ENCODE assay signal across 23 mouse cellular contexts in genomic region chr12:97402412-97403396, GRCm38 (mm10).
DNase-seq lines count a peak whose midpoint lies in the region; ATAC-seq and TF ChIP-seq lines count a peak whose summit lies in the region.
"Had no signal": no experiment of that assay in that cellular context is flagged by ENCODE, and none has a peak within 500 bp of the region (broad histone marks: within the 10 kb centered on the region; RNA-seq: fewer than 3 reads in every experiment).

No protein-coding gene starts in this region.

- intact Hi-C loops in heart, adult 2 months (cut with DNase I): no loop called here

- no peak for TF ChIP-seq EP300 in heart, adult 2 months (IDR thresholded peaks at IDR 0.05; ENCODE audit: insufficient read depth, low read depth, low read length)

- no peaks in the 10 kb centered on the region for H3K36me3 ChIP-seq in kidney, postnatal 0 days (ENCODE audit: insufficient read depth, low read length)
- no peaks in the 10 kb centered on the region for H3K36me3 ChIP-seq in neural tube, embryonic 14.5 days (ENCODE audit: control insufficient read depth, insufficient read depth, low read length)
- H3K36me3 ChIP-seq in forebrain, embryonic 13.5 days (ENCODE audit: poor library complexity, severe bottlenecking): no peaks in the 10 kb centered on the region
- H3K36me3 ChIP-seq in heart, adult 2 months (ENCODE audit: control insufficient read depth, insufficient read depth, low read length): no peaks in the 10 kb centered on the region
- H3K36me3 ChIP-seq: embryonic facial prominence, embryonic 10.5 days; limb, embryonic 15.5 days; lung, embryonic 15.5 days had no signal

- H3K27ac ChIP-seq in kidney, postnatal 0 days: no peak overlapping the region
- no peak overlapping the region for H3K27ac ChIP-seq in neural tube, embryonic 14.5 days (ENCODE audit: low read depth, low read length)
- H3K27ac ChIP-seq in forebrain, embryonic 13.5 days: no peak overlapping the region
- no peak overlapping the region for H3K27ac ChIP-seq in heart, adult 2 months
- H3K27ac ChIP-seq: embryonic facial prominence, embryonic 10.5 days; left cerebral cortex, adult 2 months; limb, embryonic 15.5 days; liver, embryonic 14.5 days; lung, embryonic 15.5 days had no signal

- H3K4me1 ChIP-seq in kidney, postnatal 0 days (replicated peaks; ENCODE audit: insufficient read depth, low read length): no peaks in the 10 kb centered on the region
- H3K4me1 ChIP-seq in neural tube, embryonic 14.5 days (ENCODE audit: control insufficient read depth, insufficient read depth, low read length): no peaks in the 10 kb centered on the region
- peaks cover 21% of the 10 kb centered on the region for H3K4me1 ChIP-seq in forebrain, embryonic 13.5 days
- no peaks in the 10 kb centered on the region for H3K4me1 ChIP-seq in heart, adult 2 months (ENCODE audit: control insufficient read depth, insufficient read depth, low read length)
- H3K4me1 ChIP-seq: limb, embryonic 15.5 days; lung, embryonic 15.5 days had no signal

- H3K9me3 ChIP-seq in kidney, postnatal 0 days (replicated peaks; ENCODE audit: low read length): no peaks in the 10 kb centered on the region
- H3K9me3 ChIP-seq in neural tube, embryonic 14.5 days (ENCODE audit: control insufficient read depth, low read length): no peaks in the 10 kb centered on the region
- H3K9me3 ChIP-seq in forebrain, embryonic 13.5 days (replicated peaks): no peaks in the 10 kb centered on the region
- H3K9me3 ChIP-seq: embryonic facial prominence, embryonic 10.5 days; limb, embryonic 15.5 days; lung, embryonic 15.5 days had no signal

- H3K9ac ChIP-seq in kidney, postnatal 0 days (ENCODE audit: low read depth, low read length): no peak overlapping the region
- no peak overlapping the region for H3K9ac ChIP-seq in neural tube, embryonic 14.5 days (replicated peaks; ENCODE audit: low read depth, low read length)
- H3K9ac ChIP-seq in forebrain, embryonic 13.5 days: no peak overlapping the region
- H3K9ac ChIP-seq in heart, adult 2 months (ENCODE audit: low read depth, low read length): no peak overlapping the region
- H3K9ac ChIP-seq: limb, embryonic 15.5 days; liver, embryonic 14.5 days; lung, embryonic 15.5 days had no signal

- peak; percentile 11 for DNase-seq in kidney, postnatal 0 days (ENCODE audit: low spot score)
- DNase-seq in kidney, adult 18-20 months: no peak
- no peak for DNase-seq in neural tube, embryonic 10.5 days (ENCODE audit: extremely low spot score, low spot score)
- no peak for DNase-seq in cerebellum, postnatal 25 days
- no peak for DNase-seq in heart, adult 2 months
- DNase-seq: adrenal gland, postnatal 25 days; cerebellum, adult 9-10 months; gastrocnemius, postnatal 25 days; kidney, adult 2 months; kidney, postnatal 10 days; left cerebral cortex, postnatal 4 days; lung, postnatal 4 days; thymus, adult 2 months; thymus, postnatal 4 days had no signal

- no peak for TF ChIP-seq POLR2A in heart, adult 2 months (IDR thresholded peaks at IDR 0.05; ENCODE audit: insufficient read depth, low read depth, low read length)

- TF ChIP-seq CTCF in kidney, postnatal 0 days (IDR thresholded peaks at IDR 0.05; ENCODE audit: low read depth): no peak
- TF ChIP-seq CTCF in heart, adult 2 months (IDR thresholded peaks at IDR 0.05): no peak

- H3K4me3 ChIP-seq in kidney, postnatal 0 days (replicated peaks; ENCODE audit: low read depth, low read length): no peak overlapping the region
- no peak overlapping the region for H3K4me3 ChIP-seq in neural tube, embryonic 14.5 days (ENCODE audit: low read depth, low read length)
- H3K4me3 ChIP-seq in forebrain, embryonic 13.5 days: no peak overlapping the region
- H3K4me3 ChIP-seq in heart, adult 2 months: no peak overlapping the region
- H3K4me3 ChIP-seq: embryonic facial prominence, embryonic 10.5 days; left cerebral cortex, adult 2 months; limb, embryonic 15.5 days; lung, embryonic 15.5 days; myocyte had no signal

- H3K27me3 ChIP-seq in kidney, postnatal 0 days (ENCODE audit: insufficient read depth, low read length): no peaks in the 10 kb centered on the region
- H3K27me3 ChIP-seq in neural tube, embryonic 14.5 days (ENCODE audit: control insufficient read depth, insufficient read depth, low read length): no peaks in the 10 kb centered on the region
- no peaks in the 10 kb centered on the region for H3K27me3 ChIP-seq in forebrain, embryonic 13.5 days
- H3K27me3 ChIP-seq in heart, adult 2 months (ENCODE audit: control insufficient read depth, insufficient read depth, low read length): no peaks in the 10 kb centered on the region
- H3K27me3 ChIP-seq: limb, embryonic 15.5 days; lung, embryonic 15.5 days had no signal

- WGBS in kidney, postnatal 0 days: 26% methylated on average over 10 of the region's 10 CpGs
- 14% methylated on average over 10 of the region's 10 CpGs for WGBS in neural tube, embryonic 14.5 days
- WGBS in forebrain, embryonic 13.5 days: 23% methylated on average over 10 of the region's 10 CpGs
- WGBS in heart, adult 2 months: 25% methylated on average over 10 of the region's 10 CpGs

- ATAC-seq in kidney, postnatal 0 days (replicated peaks; ENCODE audit: low FRiP score, low read depth): no peak
- ATAC-seq in neural tube, embryonic 14.5 days (ENCODE audit: low read depth): peak; percentile 63; the same call in 1 of the 2 replicates
- ATAC-seq in forebrain, embryonic 13.5 days: peak; percentile 48
- ATAC-seq: inflammation-experienced regulatory T-cells, adult 6 months had no signal

- no peak overlapping the region for H3K4me2 ChIP-seq in kidney, postnatal 0 days (ENCODE audit: low read length)
- no peak overlapping the region for H3K4me2 ChIP-seq in neural tube, embryonic 14.5 days (ENCODE audit: low read depth, low read length)
- H3K4me2 ChIP-seq in forebrain, embryonic 13.5 days: peak overlapping the region; percentile 7; the same call in 1 of the 2 replicates
- H3K4me2 ChIP-seq: limb, embryonic 15.5 days; lung, embryonic 15.5 days had no signal

- H3K79me2 ChIP-seq in heart, adult 2 months (replicated peaks; ENCODE audit: control insufficient read depth, insufficient read depth, low read length): no peaks in the 10 kb centered on the region
